Mouse (Mus musculus): ENCODE results near the gene Bcl11a. TPM values are rescaled to one million over a fixed set of nuclear protein-coding genes. Genes with fewer than 3 reads are reported as not detected.

The Bcl11a gene
- total RNA-seq, 2 experiments from 2014 or later = 4.1 to 5.0 TPM

GRCm38 (mm10) chr11:24098069-24098468 lies 20.2 kb downstream of the Bcl11a start:
- intact Hi-C loops (cut with DNase I) = no loop called here
- no peak for DNase-seq

DNA sequence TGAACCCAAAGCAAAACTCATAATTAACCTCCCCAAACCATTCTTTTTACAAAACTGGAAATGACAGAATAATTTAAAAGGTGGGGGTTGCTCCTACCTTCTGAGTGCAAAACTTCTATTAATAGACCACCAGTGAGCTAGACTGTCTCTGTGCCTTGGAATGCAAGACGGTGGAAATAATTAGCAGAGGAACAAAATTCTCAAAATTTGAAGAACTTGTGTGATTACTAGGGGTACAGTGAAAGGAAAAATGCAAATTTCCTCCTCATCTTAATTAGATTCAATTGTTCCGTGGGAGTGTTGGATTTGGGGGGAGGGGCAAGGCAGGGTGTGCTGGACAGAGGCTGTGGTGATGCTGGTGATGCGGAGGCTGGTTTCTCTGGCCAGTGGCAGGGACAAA lies 20.8 kb downstream of the Bcl11a start:
- DNase-seq = no peak

GRCm38 (mm10) chr11:24099215-24099614 lies 21.4 kb downstream of the Bcl11a start:
- intact Hi-C loops (cut with DNase I) = no loop called here
- no peak for DNase-seq

More for the DNA sequence above, 20.8 kb downstream of the Bcl11a start:
- intact Hi-C loops (cut with DNase I) = no loop called here

- DNase-seq = no peak
Observed at GRCm38 (mm10) chr11:24099886-24100293, 22.0 kb downstream of the Bcl11a start.

GRCm38 (mm10) chr11:24100449-24101070 lies 22.7 kb downstream of the Bcl11a start:
- DNase-seq = no peak
- intact Hi-C loops (cut with DNase I) = no loop called here

More at GRCm38 (mm10) chr11:24099886-24100293, 22.0 kb downstream of the Bcl11a start:
- intact Hi-C loops (cut with DNase I) = no loop called here

GRCm38 (mm10) chr11:24101625-24102024 lies 23.8 kb downstream of the Bcl11a start:
- intact Hi-C loops (cut with DNase I) = no loop called here
- no peak for DNase-seq

GRCm38 (mm10) chr11:24102372-24102771 lies 24.5 kb downstream of the Bcl11a start:
- intact Hi-C loops (cut with DNase I) = no loop called here

GRCm38 (mm10) chr11:24103128-24103742 lies 25.4 kb downstream of the Bcl11a start:
- DNase-seq = no peak
- intact Hi-C loops (cut with DNase I) = no loop called here

More at GRCm38 (mm10) chr11:24102372-24102771, 24.5 kb downstream of the Bcl11a start:
- DNase-seq = no peak

- intact Hi-C loops (cut with DNase I) = no loop called here
- no peak for DNase-seq
Observed at GRCm38 (mm10) chr11:24107414-24107813, 29.6 kb downstream of the Bcl11a start.

DNA sequence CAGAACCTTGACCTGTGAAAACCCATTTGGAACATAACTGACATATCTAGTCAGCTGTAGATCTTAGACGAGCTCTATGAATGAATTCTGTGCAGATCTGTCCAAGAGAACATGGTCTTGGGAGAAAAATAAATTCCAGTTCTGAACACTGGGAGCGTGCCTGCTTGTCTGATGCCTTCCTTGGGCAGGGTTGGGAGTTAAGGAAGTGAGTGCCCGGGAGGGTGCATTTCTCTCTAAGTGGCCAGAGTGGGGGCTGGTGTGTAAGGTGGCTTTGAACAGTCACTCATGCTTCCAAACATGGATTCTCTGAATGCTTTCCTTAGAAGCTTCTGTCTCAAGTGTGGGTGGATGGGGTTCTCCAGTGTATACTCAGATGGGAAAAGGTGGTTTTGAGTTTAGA lies 31.1 kb downstream of the Bcl11a start:
- DNase-seq = no peak
- intact Hi-C loops (cut with DNase I) = no loop called here

- intact Hi-C loops (cut with DNase I) = no loop called here
- no peak for DNase-seq
Observed at GRCm38 (mm10) chr11:24109388-24109787, 31.5 kb downstream of the Bcl11a start.

- no peak for DNase-seq
- intact Hi-C loops (cut with DNase I) = no loop called here
Observed at GRCm38 (mm10) chr11:24110113-24110512, 32.3 kb downstream of the Bcl11a start.

GRCm38 (mm10) chr11:24111720-24112119 lies 33.9 kb downstream of the Bcl11a start:
- intact Hi-C loops (cut with DNase I) = no loop called here
- DNase-seq = no peak

- intact Hi-C loops (cut with DNase I) = no loop called here
- no peak for DNase-seq
Observed at GRCm38 (mm10) chr11:24115017-24115752, 37.3 kb downstream of the Bcl11a start.

DNA sequence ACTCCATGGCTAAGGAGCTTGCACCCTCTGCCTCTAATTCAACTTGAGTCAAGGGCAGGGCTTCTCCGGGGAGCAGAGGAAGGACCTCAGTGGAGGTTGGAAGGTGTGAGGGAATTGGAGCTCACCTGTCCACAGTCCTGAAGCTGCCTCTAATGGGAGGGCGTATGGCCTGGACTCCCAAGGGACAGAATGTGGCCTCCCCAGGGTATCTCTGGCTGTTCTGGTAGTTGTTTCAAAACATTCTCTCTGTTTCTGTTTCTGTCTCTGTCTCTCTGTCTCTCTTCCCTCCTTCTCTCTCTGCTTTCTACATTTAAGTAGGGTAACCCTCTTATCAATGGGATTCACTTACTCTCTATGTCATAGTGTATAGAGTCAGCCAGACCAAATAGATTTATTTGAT lies 38.2 kb downstream of the Bcl11a start:
- intact Hi-C loops (cut with DNase I) = no loop called here
- no peak for DNase-seq

GRCm38 (mm10) chr11:24116582-24117318 lies 38.9 kb downstream of the Bcl11a start:
- DNase-seq = no peak
- intact Hi-C loops (cut with DNase I) = no loop called here

- DNase-seq = no peak
- intact Hi-C loops (cut with DNase I) = no loop called here
Observed at GRCm38 (mm10) chr11:24121136-24121535, 43.3 kb downstream of the Bcl11a start.

DNA sequence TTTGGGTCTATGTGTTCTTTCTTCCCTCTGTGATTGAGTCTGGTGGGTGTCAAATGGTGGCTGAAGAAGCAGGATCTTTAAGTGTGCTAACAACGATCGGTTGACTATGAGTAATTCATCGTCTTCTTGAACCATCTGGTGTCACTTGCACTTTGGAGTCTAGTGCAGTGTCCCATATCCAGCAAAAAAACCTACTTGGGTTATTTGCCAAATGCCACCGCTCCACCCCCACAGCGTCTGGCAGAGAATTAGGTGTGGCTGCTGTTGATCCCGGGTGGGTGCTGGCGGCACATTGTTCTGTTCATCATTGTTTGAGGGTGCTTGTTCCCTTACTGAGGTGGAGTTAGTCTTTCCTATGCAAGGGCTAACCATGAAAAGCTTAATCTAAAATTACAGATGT lies 45.0 kb downstream of the Bcl11a start:
- intact Hi-C loops (cut with DNase I) = no loop called here
- no peak for DNase-seq

- no peak for DNase-seq
- intact Hi-C loops (cut with DNase I) = no loop called here
Observed at GRCm38 (mm10) chr11:24123991-24124390, 46.1 kb downstream of the Bcl11a start.

GRCm38 (mm10) chr11:24125098-24125497 lies 47.2 kb downstream of the Bcl11a start:
- intact Hi-C loops (cut with DNase I) = no loop called here
- DNase-seq = no peak

DNA sequence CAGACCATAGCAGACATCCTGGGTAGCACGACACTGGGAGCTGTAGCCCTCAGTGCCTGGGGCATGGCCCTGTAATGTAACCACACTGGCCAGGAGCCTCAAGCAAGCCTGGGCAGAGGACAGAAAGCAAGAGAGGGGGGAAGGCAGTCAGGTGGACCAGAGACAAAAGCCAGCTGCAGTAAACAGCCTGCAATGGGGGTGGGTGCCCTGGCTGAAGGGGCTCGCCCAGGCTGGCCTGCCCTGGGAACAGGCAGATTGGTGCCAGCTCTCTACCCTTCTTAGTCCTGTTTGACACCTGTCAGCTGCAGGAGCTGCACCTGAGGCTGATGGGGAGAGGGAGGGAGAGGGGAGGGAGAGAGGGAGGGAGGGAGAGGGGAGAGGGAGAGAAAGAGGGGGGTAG lies 50.1 kb downstream of the Bcl11a start:
- intact Hi-C loops (cut with DNase I) = no loop called here

More for the DNA sequence above, 50.1 kb downstream of the Bcl11a start:
- no peak for DNase-seq
